In genomic region chr6:92983421-92983820, GRCm38 (mm10) we compare ENCODE assay signal across 13 mouse cellular contexts. TPM values are rescaled to one million over a fixed set of nuclear protein-coding genes. Genes with fewer than 3 reads are reported as not detected.
A peak's percentile ranks its signal among the peaks of the same experiment; 100 is the strongest.
DNase-seq lines count a peak whose midpoint lies in the region; ATAC-seq and TF ChIP-seq lines count a peak whose summit lies in the region.
"Had no signal": no experiment of that assay in that cellular context is flagged by ENCODE, and none has a peak within 500 bp of the region (broad histone marks: within the 10 kb centered on the region; RNA-seq: fewer than 3 reads in every experiment).

No protein-coding gene starts in this region.

- intact Hi-C loops in heart, postnatal 25 days (cut with DNase I), result no loop called here

- H3K36me3 ChIP-seq in lung, embryonic 16.5 days (ENCODE audit: control insufficient read depth, insufficient read depth, low read length), result no peaks in the 10 kb centered on the region
- H3K36me3 ChIP-seq in midbrain, embryonic 11.5 days (ENCODE audit: control insufficient read depth, insufficient read depth, low read length), result no peaks in the 10 kb centered on the region
- H3K36me3 ChIP-seq: embryonic facial prominence, embryonic 15.5 days; liver, embryonic 15.5 days had no signal

- TF ChIP-seq POLR2A in brain, embryonic 14.5 days (IDR thresholded peaks at IDR 0.05; ENCODE audit: borderline replicate concordance, extremely low read depth, insufficient read depth, insufficient read length, poor library complexity, severe bottlenecking), result no peak

- no peaks in the 10 kb centered on the region for H3K9me3 ChIP-seq in lung, embryonic 16.5 days (ENCODE audit: control insufficient read depth, low read length)
- no peaks in the 10 kb centered on the region for H3K9me3 ChIP-seq in midbrain, embryonic 11.5 days (ENCODE audit: control insufficient read depth, low read length)
- H3K9me3 ChIP-seq: embryonic facial prominence, embryonic 15.5 days; liver, embryonic 15.5 days had no signal

- peak; percentile 74; the same call in 1 of the 2 replicates for ATAC-seq in lung, embryonic 16.5 days (ENCODE audit: low read depth)
- no peak for ATAC-seq in midbrain, embryonic 11.5 days (ENCODE audit: low FRiP score)

- no peaks in the 10 kb centered on the region for H3K27me3 ChIP-seq in lung, embryonic 16.5 days (ENCODE audit: control insufficient read depth, insufficient read depth, low read depth, low read length)
- H3K27me3 ChIP-seq in midbrain, embryonic 11.5 days (ENCODE audit: control insufficient read depth, insufficient read depth, low read length), result no peaks in the 10 kb centered on the region
- H3K27me3 ChIP-seq: embryonic facial prominence, embryonic 15.5 days; liver, embryonic 15.5 days had no signal

- H3K4me2 ChIP-seq in lung, embryonic 16.5 days (ENCODE audit: low read depth, low read length), result no peak overlapping the region
- no peak overlapping the region for H3K4me2 ChIP-seq in midbrain, embryonic 11.5 days
- H3K4me2 ChIP-seq: embryonic facial prominence, embryonic 15.5 days; liver, embryonic 15.5 days had no signal

- H3K9ac ChIP-seq in lung, embryonic 16.5 days (ENCODE audit: low read length), result no peak overlapping the region
- no peak overlapping the region for H3K9ac ChIP-seq in midbrain, embryonic 11.5 days (ENCODE audit: low read length)
- H3K9ac ChIP-seq: embryonic facial prominence, embryonic 15.5 days; liver, embryonic 15.5 days had no signal

- H3K4me3 ChIP-seq in lung, embryonic 16.5 days (ENCODE audit: low read length), result no peak overlapping the region
- H3K4me3 ChIP-seq in midbrain, embryonic 11.5 days (ENCODE audit: low read depth, low read length), result no peak overlapping the region
- H3K4me3 ChIP-seq: embryonic facial prominence, embryonic 15.5 days; left cerebral cortex, adult 2 months; liver, embryonic 15.5 days had no signal

- peaks cover 9% of the 10 kb centered on the region for H3K4me1 ChIP-seq in lung, embryonic 16.5 days (replicated peaks; ENCODE audit: control insufficient read depth, insufficient read depth, low read length)
- H3K4me1 ChIP-seq in midbrain, embryonic 11.5 days (ENCODE audit: control insufficient read depth, insufficient read depth, low read length), result no peaks in the 10 kb centered on the region
- H3K4me1 ChIP-seq: embryonic facial prominence, embryonic 15.5 days; liver, embryonic 15.5 days had no signal

- DNase-seq in heart, adult 18-20 months, result peak; percentile 51 to 58
- no peak for DNase-seq in heart, postnatal 25 days (ENCODE audit: low spot score)
- DNase-seq in NIH3T3 (ENCODE audit: low read depth), result peak; percentile 6
- peak; percentile 40 for DNase-seq in brain, embryonic 14.5 days (ENCODE audit: low read depth)
- no peak for DNase-seq in B cell, adult 2 months
- no peak for DNase-seq in frontal cortex, adult 2 months (ENCODE audit: extremely low spot score in 1 of 2, low spot score in 1 of 2)
- no peak for DNase-seq in midbrain, embryonic 11.5 days (ENCODE audit: low spot score, missing footprints)
- DNase-seq: cerebellum, adult 9-10 months; kidney, adult 2 months had no signal

- no peak overlapping the region for H3K27ac ChIP-seq in lung, embryonic 16.5 days (ENCODE audit: low read length)
- H3K27ac ChIP-seq in midbrain, embryonic 11.5 days (ENCODE audit: low read depth, low read length), result no peak overlapping the region
- H3K27ac ChIP-seq: embryonic facial prominence, embryonic 15.5 days; left cerebral cortex, adult 2 months; liver, embryonic 15.5 days had no signal

- TF ChIP-seq CTCF in brain, embryonic 14.5 days (IDR thresholded peaks at IDR 0.05; ENCODE audit: borderline replicate concordance, extremely low read depth, insufficient read depth, insufficient read length), result no peak

- 40% methylated on average over 7 of the region's 7 CpGs for WGBS in lung, embryonic 16.5 days
- WGBS in midbrain, embryonic 11.5 days, result 91% methylated on average over 7 of the region's 7 CpGs

RNA-seq across cellular contexts. Expression of gene Adamts9, which starts 40.1 kb away (rescaled TPM):
- total RNA-seq in heart, adult 18-20 months (2021), result 10 to 100 TPM; 11.6 to 13.9 TPM
- total RNA-seq in heart, postnatal 25 days (2021), result 10 to 100 TPM; 20.4 to 21.7 TPM
- polyA plus RNA-seq in brain, embryonic 14.5 days (2012; rRNA removed), result 2.0 and 4.2 TPM in 2 replicates
- 13.8 and 16.2 TPM in 2 replicates for polyA plus RNA-seq in lung, embryonic 16.5 days (2015; fragmentation: Nextera tagmentation; extraction: Ambion mirVana)
- polyA plus RNA-seq in frontal cortex, adult 2 months (2012; rRNA removed), result 1.1 and 1.3 TPM in 2 replicates
- polyA plus RNA-seq in midbrain, embryonic 11.5 days (2014; fragmentation: Nextera tagmentation; extraction: Ambion mirVana), result 1.1 TPM in 2 replicates

Comparison
In these comparisons a context has a peak if more than half of its experiments do, and no peak if none do; other contexts are left out.
1. DNase-seq: peak in heart, adult 18-20 months (2 of 2), NIH3T3 (single experiment) and brain, embryonic 14.5 days (single experiment); none in heart, postnatal 25 days (single experiment), B cell, adult 2 months (0 of 2), frontal cortex, adult 2 months (0 of 2) and midbrain, embryonic 11.5 days (single experiment).